Comparison of ENCODE assay signal across 26 mouse cellular contexts in genomic region chr4:48271838-48272237, GRCm38 (mm10). TPM values are rescaled to one million over a fixed set of nuclear protein-coding genes. Genes with fewer than 3 reads are reported as not detected.
DNase-seq lines count a peak whose midpoint lies in the region; ATAC-seq and TF ChIP-seq lines count a peak whose summit lies in the region.
"Had no signal": no experiment of that assay in that cellular context is flagged by ENCODE, and none has a peak within 500 bp of the region (broad histone marks: within the 10 kb centered on the region; RNA-seq: fewer than 3 reads in every experiment).

No protein-coding gene starts in this region.

- no peak for TF ChIP-seq POLR2A in liver, adult 2 months (IDR thresholded peaks at IDR 0.05; ENCODE audit: extremely low read depth, insufficient read depth, low read length)

- H3K36me3 ChIP-seq in heart, embryonic 11.5 days (ENCODE audit: control insufficient read depth, insufficient read depth, low read length), result no peaks in the 10 kb centered on the region
- H3K36me3 ChIP-seq in liver, adult 2 months (ENCODE audit: control insufficient read depth, insufficient read depth, low read length), result peaks cover 1% of the 10 kb centered on the region; the same call in 1 of the 2 replicates
- H3K36me3 ChIP-seq in liver, embryonic 11.5 days (ENCODE audit: control insufficient read depth, insufficient read depth, low read length), result no peaks in the 10 kb centered on the region
- H3K36me3 ChIP-seq: heart, embryonic 15.5 days; limb, embryonic 12.5 days; liver, embryonic 12.5 days had no signal

- H3K27ac ChIP-seq in heart, embryonic 11.5 days (ENCODE audit: low read depth, low read length), result 0 out of 2 replicates have a peak overlapping the region, but pooled peaks have one; percentile 46
- peak overlapping the region; percentile 7; the same call in 1 of the 2 replicates for H3K27ac ChIP-seq in liver, adult 2 months (replicated peaks; ENCODE audit: insufficient read depth, low read depth, low read length)
- no peak overlapping the region for H3K27ac ChIP-seq in liver, embryonic 11.5 days (ENCODE audit: low read depth, low read length)
- H3K27ac ChIP-seq: heart, embryonic 15.5 days; hindbrain, embryonic 14.5 days; layer of hippocampus, adult 2 months; left cerebral cortex, adult 2 months; limb, embryonic 12.5 days; liver, embryonic 12.5 days had no signal

- H3K79me2 ChIP-seq in liver, adult 2 months (ENCODE audit: control insufficient read depth, insufficient read depth, low read length), result peaks cover 35% of the 10 kb centered on the region; the same call in 1 of the 2 replicates

- intact Hi-C loops in heart, postnatal 25 days (cut with DNase I), result no loop called here

- H3K4me1 ChIP-seq in heart, embryonic 11.5 days (ENCODE audit: control insufficient read depth, insufficient read depth, low read length), result peaks cover 7% of the 10 kb centered on the region; the same call in 1 of the 2 replicates
- H3K4me1 ChIP-seq in liver, adult 2 months (ENCODE audit: control insufficient read depth, insufficient read depth, low read length), result peaks cover 31% of the 10 kb centered on the region
- H3K4me1 ChIP-seq in liver, embryonic 11.5 days (replicated peaks; ENCODE audit: control insufficient read depth, insufficient read depth, low read length), result no peaks in the 10 kb centered on the region
- H3K4me1 ChIP-seq: limb, embryonic 12.5 days had no signal

- peak overlapping the region; percentile 22 for H3K4me2 ChIP-seq in heart, embryonic 11.5 days
- H3K4me2 ChIP-seq in liver, embryonic 11.5 days, result no peak overlapping the region
- H3K4me2 ChIP-seq: heart, embryonic 15.5 days; hindbrain, embryonic 14.5 days; limb, embryonic 12.5 days; liver, embryonic 12.5 days had no signal

- H3K9me3 ChIP-seq in heart, embryonic 11.5 days (replicated peaks; ENCODE audit: control insufficient read depth, low read length), result no peaks in the 10 kb centered on the region
- no peaks in the 10 kb centered on the region for H3K9me3 ChIP-seq in liver, embryonic 11.5 days (ENCODE audit: control insufficient read depth, low read length)
- H3K9me3 ChIP-seq: heart, embryonic 15.5 days; limb, embryonic 12.5 days; liver, embryonic 12.5 days had no signal

- no peaks in the 10 kb centered on the region for H3K27me3 ChIP-seq in heart, embryonic 11.5 days (ENCODE audit: control insufficient read depth, insufficient read depth, low read length)
- H3K27me3 ChIP-seq in liver, adult 2 months (ENCODE audit: control insufficient read depth, insufficient read depth, low read length), result no peaks in the 10 kb centered on the region
- H3K27me3 ChIP-seq in liver, embryonic 11.5 days (replicated peaks; ENCODE audit: control insufficient read depth, insufficient read depth, low read length), result no peaks in the 10 kb centered on the region
- H3K27me3 ChIP-seq: heart, embryonic 15.5 days; limb, embryonic 12.5 days; liver, embryonic 12.5 days had no signal

- 43% methylated on average over 5 of the region's 5 CpGs for WGBS in heart, embryonic 11.5 days (ENCODE audit: insufficient replicate concordance)
- WGBS in liver, adult 2 months, result 43% methylated on average over 5 of the region's 5 CpGs
- 72% methylated on average over 5 of the region's 5 CpGs for WGBS in liver, embryonic 11.5 days

- TF ChIP-seq CTCF in liver, adult 2 months (IDR thresholded peaks at IDR 0.05; ENCODE audit: low read depth, low read length), result no peak

- H3K4me3 ChIP-seq in heart, embryonic 11.5 days (ENCODE audit: low read depth, low read length), result no peak overlapping the region; the same call in 1 of the 2 replicates
- no peak overlapping the region for H3K4me3 ChIP-seq in liver, adult 2 months (ENCODE audit: insufficient read depth, low read depth, low read length)
- no peak overlapping the region for H3K4me3 ChIP-seq in liver, embryonic 11.5 days (ENCODE audit: low read depth, low read length)
- H3K4me3 ChIP-seq: erythroblast, embryonic 14.5 days; heart, embryonic 15.5 days; layer of hippocampus, adult 2 months; left cerebral cortex, adult 2 months; limb, embryonic 12.5 days; liver, embryonic 12.5 days had no signal

- no peak overlapping the region for H3K9ac ChIP-seq in heart, embryonic 11.5 days (ENCODE audit: low read depth, low read length)
- H3K9ac ChIP-seq in liver, adult 2 months (ENCODE audit: low read depth, low read length), result no peak overlapping the region
- no peak overlapping the region for H3K9ac ChIP-seq in liver, embryonic 11.5 days (ENCODE audit: low read depth, low read length)
- H3K9ac ChIP-seq: heart, embryonic 15.5 days; hindbrain, embryonic 14.5 days; limb, embryonic 12.5 days; liver, embryonic 12.5 days; liver, postnatal 0 days had no signal

- DNase-seq in heart, postnatal 25 days (ENCODE audit: low spot score), result no peak
- no peak for DNase-seq in liver, adult 2 months (ENCODE audit: extremely low read depth, low read depth, low spot score)
- DNase-seq in liver, embryonic 11.5 days (ENCODE audit: low spot score), result no peak
- peak; percentile 48 for DNase-seq in WW6 (ENCODE audit: low read depth, low spot score)
- DNase-seq in gastrocnemius, adult 8-10 months (ENCODE audit: low spot score in 2 of 2), result no peak
- DNase-seq in urinary bladder, postnatal 4 days (ENCODE audit: low spot score in 2 of 2), result no peak
- DNase-seq: adrenal gland, postnatal 36 days; cerebellum, adult 2 months; cerebellum, postnatal 14 days; gastrocnemius, postnatal 14 days; heart, postnatal 36 days; kidney, adult 2 months; kidney, postnatal 36 days; liver, postnatal 0 days; lung, postnatal 4 days; midbrain, embryonic 14.5 days; thymus, adult 18-20 months; thymus, postnatal 25 days had no signal

- no peak for ATAC-seq in heart, embryonic 11.5 days (replicated peaks; ENCODE audit: insufficient number of reproducible peaks, low FRiP score, low TSS enrichment)
- ATAC-seq in liver, embryonic 11.5 days (replicated peaks; ENCODE audit: low FRiP score), result no peak
- ATAC-seq: liver, embryonic 12.5 days; liver, postnatal 0 days had no signal

RNA-seq across cellular contexts. Expression of gene Erp44, which starts 7.5 kb away (rescaled TPM):
- polyA plus RNA-seq in heart, embryonic 11.5 days (2014; fragmentation: Nextera tagmentation; extraction: Ambion mirVana), result 58.5 and 69.5 TPM in 2 replicates
- total RNA-seq in heart, postnatal 25 days (2021), result 10 to 100 TPM; 32.7 to 33.8 TPM
- 50.9 and 56.6 TPM in 2 replicates for total RNA-seq in liver, adult 2 months (2014; rRNA removed)
- 21.1 and 22.3 TPM in 2 replicates for polyA plus RNA-seq in liver, adult 2 months (2012; rRNA removed)
- 73.4 and 78.5 TPM in 2 replicates for polyA plus RNA-seq in liver, embryonic 11.5 days (2014; fragmentation: Nextera tagmentation; extraction: Ambion mirVana)
- 10 to 100 TPM; 22.0 to 29.4 (median 25.7) TPM for total RNA-seq in gastrocnemius, adult 8-10 months (2022)

RNA-seq across cellular contexts. Expression of gene Invs, which starts 7.7 kb away (rescaled TPM):
- polyA plus RNA-seq in heart, embryonic 11.5 days (2014; fragmentation: Nextera tagmentation; extraction: Ambion mirVana), result 4.3 and 5.5 TPM in 2 replicates
- 1 to 10 TPM; 3.3 to 3.9 TPM for total RNA-seq in heart, postnatal 25 days (2021)
- total RNA-seq in liver, adult 2 months (2014; rRNA removed), result 9.7 and 9.9 TPM in 2 replicates
- 1.7 and 2.5 TPM in 2 replicates for polyA plus RNA-seq in liver, adult 2 months (2012; rRNA removed)
- polyA plus RNA-seq in liver, embryonic 11.5 days (2014; fragmentation: Nextera tagmentation; extraction: Ambion mirVana), result 4.9 and 5.4 TPM in 2 replicates
- total RNA-seq in gastrocnemius, adult 8-10 months (2022), result 1 to 10 TPM; 1.8 to 2.7 (median 2.3) TPM
